Mouse (Mus musculus) heart, embryonic 11.5 days (tissue): ENCODE data around the gene Ghrhr. TPM values are rescaled to one million over a fixed set of nuclear protein-coding genes. Genes with fewer than 3 reads are reported as not detected.

Experiments
- ATAC-seq: fragments of 200-750 bp; cut with Nextera tagmentation; replicated peaks from 2 replicates; pipeline ENCODE4 v1.8.0; 2017; ENCODE audit warnings: moderate library complexity; ENCODE audit not compliant: insufficient number of reproducible peaks, low FRiP score, low TSS enrichment
- H3K27ac ChIP-seq: fragments of 300-500 bp; sonication (generic); 2 replicates; pipeline ENCODE4 v1.5.1; 2014; ENCODE audit warnings: mild to moderate bottlenecking, low read depth, low read length
- H3K27me3 ChIP-seq: fragments of 300-500 bp; sonication (generic); 2 replicates; pipeline ENCODE4 v1.6.1; 2014; ENCODE audit warnings: mild to moderate bottlenecking, low read length, mixed read lengths; ENCODE audit not compliant: control insufficient read depth, insufficient read depth
- H3K36me3 ChIP-seq: fragments of 300-500 bp; sonication (generic); 2 replicates; pipeline ENCODE4 v1.6.1; 2014; ENCODE audit warnings: mild to moderate bottlenecking, low read length, moderate library complexity, mixed read lengths; ENCODE audit not compliant: control insufficient read depth, insufficient read depth
- H3K4me1 ChIP-seq: fragments of 300-500 bp; sonication (generic); 2 replicates; pipeline ENCODE4 v1.6.1; 2014; ENCODE audit warnings: low read length; ENCODE audit not compliant: control insufficient read depth, insufficient read depth
- H3K4me2 ChIP-seq: fragments of 300-500 bp; sonication (generic); 2 replicates; pipeline ENCODE4 v1.6.1; 2014; ENCODE audit warnings: mild to moderate bottlenecking, moderate library complexity
- H3K4me3 ChIP-seq: fragments of 300-500 bp; sonication (generic); 2 replicates; pipeline ENCODE4 v1.5.1; 2014; ENCODE audit warnings: low read depth, low read length
- H3K9ac ChIP-seq: fragments of 300-500 bp; sonication (generic); 2 replicates; pipeline ENCODE4 v1.6.1; 2014; ENCODE audit warnings: mild to moderate bottlenecking, low read depth, low read length, moderate library complexity
- H3K9me3 ChIP-seq: fragments of 300-500 bp; sonication (generic); replicated peaks from 2 replicates; pipeline ENCODE4 v1.6.1; 2016; ENCODE audit warnings: low read length; ENCODE audit not compliant: control insufficient read depth
- WGBS: fragments of 180-500 bp; shearing (Covaris S2); extraction: QIAGEN DNeasy Blood & Tissue Kit; methylation state at CpG from one replicate; pipeline ENCODE4 v1.1.7; 2014; ENCODE audit not compliant: insufficient replicate concordance; 5-methylcytosine and 5-hydroxymethylcytosine counted together
- polyA plus RNA-seq: library from polyadenylated mRNA; unstranded; fragments of >200 nt; fragmentation: Nextera tagmentation; extraction: Ambion mirVana; gene quantifications from 2 replicates; pipeline ENCODE4 v1.2.1, GENCODE M21; 2014

Gene Ghrhr
- polyA plus RNA-seq, 1 experiment from 2014 or later = not detected

GRCm38 (mm10) chr6:55381966-55382365, 5.9 kb downstream of the Ghrhr start:
- no peaks in the 10 kb centered on the region for H3K4me1 ChIP-seq
- no peak for ATAC-seq
- no peaks in the 10 kb centered on the region for H3K36me3 ChIP-seq
- H3K4me2 ChIP-seq = no peak overlapping the region
- H3K27me3 ChIP-seq = peaks cover 25% of the 10 kb centered on the region
- no peak overlapping the region for H3K4me3 ChIP-seq
- H3K9me3 ChIP-seq = no peaks in the 10 kb centered on the region
- H3K9ac ChIP-seq = no peak overlapping the region
- no peak overlapping the region for H3K27ac ChIP-seq
- WGBS = 79% methylated on average over 4 of the region's 4 CpGs

GRCm38 (mm10) chr6:55383897-55384296, 7.8 kb downstream of the Ghrhr start:
- WGBS = 4% methylated on average over 1 of the region's 1 CpGs
- no peak for ATAC-seq
- H3K9me3 ChIP-seq = no peaks in the 10 kb centered on the region
- no peak overlapping the region for H3K4me3 ChIP-seq
- no peaks in the 10 kb centered on the region for H3K36me3 ChIP-seq
- no peak overlapping the region for H3K9ac ChIP-seq
- no peaks in the 10 kb centered on the region for H3K4me1 ChIP-seq
- H3K27ac ChIP-seq = no peak overlapping the region
- H3K4me2 ChIP-seq = no peak overlapping the region
- peaks cover 38% of the 10 kb centered on the region for H3K27me3 ChIP-seq

GRCm38 (mm10) chr6:55384356-55384951, 8.4 kb downstream of the Ghrhr start:
- no peak for ATAC-seq
- Histone ChIP-seq H3K4me1 (no peaks in the 10 kb centered on the region), H3K4me2 (no peak overlapping the region), H3K27ac (no peak overlapping the region), H3K9ac (no peak overlapping the region), H3K36me3 (no peaks in the 10 kb centered on the region), H3K9me3 (no peaks in the 10 kb centered on the region), H3K4me3 (no peak overlapping the region), H3K27me3 (peaks cover 43% of the 10 kb centered on the region)
- whole genome bisulfite sequencing = 52% methylated on average over 5 of the region's 5 CpGs

GRCm38 (mm10) chr6:55388546-55389169, 12.6 kb downstream of the Ghrhr start:
- 39% methylated on average over 12 of the region's 12 CpGs for WGBS

GRCm38 (mm10) chr6:55389321-55389720, 13.2 kb downstream of the Ghrhr start:
- H3K9ac ChIP-seq = no peak overlapping the region
- no peak overlapping the region for H3K4me2 ChIP-seq
- 39% methylated on average over 5 of the region's 5 CpGs for WGBS
- H3K27me3 ChIP-seq = peaks cover 56% of the 10 kb centered on the region
- H3K9me3 ChIP-seq = no peaks in the 10 kb centered on the region
- no peak overlapping the region for H3K27ac ChIP-seq
- no peak for ATAC-seq
- no peaks in the 10 kb centered on the region for H3K4me1 ChIP-seq
- H3K4me3 ChIP-seq = no peak overlapping the region
- no peaks in the 10 kb centered on the region for H3K36me3 ChIP-seq

More at GRCm38 (mm10) chr6:55388546-55389169, 12.6 kb downstream of the Ghrhr start:
- H3K27me3 ChIP-seq = peaks cover 55% of the 10 kb centered on the region
- no peaks in the 10 kb centered on the region for H3K4me1 ChIP-seq
- H3K4me3 ChIP-seq = no peak overlapping the region
- H3K27ac ChIP-seq = no peak overlapping the region
- H3K9ac ChIP-seq = no peak overlapping the region
- no peak overlapping the region for H3K4me2 ChIP-seq
- no peaks in the 10 kb centered on the region for H3K9me3 ChIP-seq
- ATAC-seq = no peak
- no peaks in the 10 kb centered on the region for H3K36me3 ChIP-seq

GRCm38 (mm10) chr6:55391814-55392213, 15.7 kb downstream of the Ghrhr start:
- Histone ChIP-seq H3K4me1 (no peaks in the 10 kb centered on the region), H3K9ac (no peak overlapping the region), H3K9me3 (no peaks in the 10 kb centered on the region), H3K4me2 (no peak overlapping the region), H3K36me3 (no peaks in the 10 kb centered on the region), H3K27ac (no peak overlapping the region), H3K27me3 (peaks cover 65% of the 10 kb centered on the region), H3K4me3 (no peak overlapping the region)
- 45% methylated on average over 4 of the region's 4 CpGs for WGBS
- no peak for ATAC-seq

GRCm38 (mm10) chr6:55392453-55392852, 16.4 kb downstream of the Ghrhr start:
- H3K36me3 ChIP-seq = no peaks in the 10 kb centered on the region
- no peaks in the 10 kb centered on the region for H3K9me3 ChIP-seq
- no peak overlapping the region for H3K9ac ChIP-seq
- H3K4me1 ChIP-seq = no peaks in the 10 kb centered on the region
- H3K27me3 ChIP-seq = peaks cover 61% of the 10 kb centered on the region
- WGBS = 14% methylated on average over 4 of the region's 4 CpGs
- 0 out of 2 replicates have a peak, but pooled peaks have one; percentile 36 for ATAC-seq
- no peak overlapping the region for H3K27ac ChIP-seq
- no peak overlapping the region for H3K4me3 ChIP-seq
- no peak overlapping the region for H3K4me2 ChIP-seq

- no peak overlapping the region for H3K4me2 ChIP-seq
- H3K27me3 ChIP-seq = peaks cover 49% of the 10 kb centered on the region
- H3K9me3 ChIP-seq = no peaks in the 10 kb centered on the region
- no peak overlapping the region for H3K4me3 ChIP-seq
- 78% methylated on average over 10 of the region's 10 CpGs for WGBS
- H3K4me1 ChIP-seq = no peaks in the 10 kb centered on the region
- H3K36me3 ChIP-seq = no peaks in the 10 kb centered on the region
- ATAC-seq = no peak
- H3K27ac ChIP-seq = no peak overlapping the region
- no peak overlapping the region for H3K9ac ChIP-seq
These were observed 18.8 kb downstream of the Ghrhr start for GRCm38 (mm10) chr6:55394854-55395253.

GRCm38 (mm10) chr6:55396176-55396575, 20.1 kb downstream of the Ghrhr start:
- H3K9ac ChIP-seq = no peak overlapping the region
- no peak for ATAC-seq
- no peak overlapping the region for H3K27ac ChIP-seq
- no peaks in the 10 kb centered on the region for H3K9me3 ChIP-seq
- H3K4me1 ChIP-seq = no peaks in the 10 kb centered on the region
- H3K4me2 ChIP-seq = no peak overlapping the region
- no peaks in the 10 kb centered on the region for H3K36me3 ChIP-seq
- 33% methylated on average over 3 of the region's 3 CpGs for WGBS
- H3K27me3 ChIP-seq = peaks cover 39% of the 10 kb centered on the region
- H3K4me3 ChIP-seq = no peak overlapping the region
